Mouse (Mus musculus): Measurements from ENCODE around the gene Vezt.

GRCm38 (mm10) chr10:93889976-93890375 lies 145.6 kb downstream of the Vezt start:
- no peak for TF ChIP-seq CTCF (IDR thresholded peaks at IDR 0.05; ENCODE audit: extremely low read depth, insufficient read depth, low read length)
- TF ChIP-seq POLR2A (IDR thresholded peaks at IDR 0.05; ENCODE audit: extremely low read depth, insufficient read depth, low read length) = no peak
